ENCODE assay signal across 8 mouse cellular contexts in genomic region chr12:17267316-17267715, GRCm38 (mm10). TPM values are rescaled to one million over a fixed set of nuclear protein-coding genes. Genes with fewer than 3 reads are reported as not detected.
DNase-seq lines count a peak whose midpoint lies in the region; ATAC-seq and TF ChIP-seq lines count a peak whose summit lies in the region.

No protein-coding gene starts in this region.

- H3K9me3 ChIP-seq in heart, postnatal 0 days (replicated peaks; ENCODE audit: control insufficient read depth, low read length) = no peaks in the 10 kb centered on the region
- no peaks in the 10 kb centered on the region for H3K9me3 ChIP-seq in MEL (replicated peaks; ENCODE audit: insufficient read depth, low read length)
- no peaks in the 10 kb centered on the region for H3K9me3 ChIP-seq in forebrain, embryonic 11.5 days (ENCODE audit: control insufficient read depth, low read length)
- no peaks in the 10 kb centered on the region for H3K9me3 ChIP-seq in limb, embryonic 11.5 days (ENCODE audit: control insufficient read depth, low read length)

- TF ChIP-seq RAD21 in MEL (IDR thresholded peaks at IDR 0.05; ENCODE audit: low read depth, low read length) = no peak

- H3K27ac ChIP-seq in heart, postnatal 0 days (ENCODE audit: low read depth) = peak overlapping the region; percentile 82
- no peak overlapping the region for H3K27ac ChIP-seq in MEL (ENCODE audit: control insufficient read depth, low read depth, low read length)
- no peak overlapping the region for H3K27ac ChIP-seq in forebrain, embryonic 11.5 days (ENCODE audit: low read depth, low read length)
- no peak overlapping the region for H3K27ac ChIP-seq in limb, embryonic 11.5 days (replicated peaks; ENCODE audit: low read depth, low read length)

- no peak for TF ChIP-seq EP300 in heart, postnatal 0 days (IDR thresholded peaks at IDR 0.05; ENCODE audit: low read depth)
- no peak for TF ChIP-seq EP300 in MEL (IDR thresholded peaks at IDR 0.05; ENCODE audit: low read depth in 1 of 2, low read length in 2 of 2)

- DNase-seq in heart, postnatal 0 days (ENCODE audit: low spot score) = no peak
- no peak for DNase-seq in heart, postnatal 10 days
- DNase-seq in MEL (ENCODE audit: low read depth, low spot score) (no peak), adipocyte (ENCODE audit: low spot score) (no peak)
- DNase-seq in forebrain, embryonic 11.5 days (ENCODE audit: low spot score) = no peak
- DNase-seq in limb, embryonic 11.5 days (ENCODE audit: low spot score) = no peak
- peak; percentile 16 for DNase-seq in retina, embryonic 14.5 days (ENCODE audit: low spot score)

- intact Hi-C loops in heart, postnatal 10 days (cut with DNase I) = loop anchor here (5.0 kb wide), 1 partner anchor 80 kb away; the partner anchor contains the start of gene Nol10

- H3K9ac ChIP-seq in heart, postnatal 0 days (replicated peaks; ENCODE audit: low read depth, low read length) = peak overlapping the region; percentile 93
- peak overlapping the region; percentile 82 for H3K9ac ChIP-seq in MEL (ENCODE audit: control insufficient read depth, low read depth, low read length, poor library complexity, severe bottlenecking)
- peak overlapping the region; percentile 90 for H3K9ac ChIP-seq in forebrain, embryonic 11.5 days (ENCODE audit: low read length)
- peak overlapping the region; percentile 93 for H3K9ac ChIP-seq in limb, embryonic 11.5 days (ENCODE audit: low read length)

- H3K27me3 ChIP-seq in heart, postnatal 0 days (ENCODE audit: control insufficient read depth, insufficient read depth, low read length) = no peaks in the 10 kb centered on the region
- H3K27me3 ChIP-seq in MEL (ENCODE audit: control insufficient read depth in 1 of 2, insufficient read depth in 2 of 2, low read length in 2 of 2) = no peaks in the 10 kb centered on the region
- no peaks in the 10 kb centered on the region for H3K27me3 ChIP-seq in forebrain, embryonic 11.5 days (ENCODE audit: control insufficient read depth, insufficient read depth, low read length)
- H3K27me3 ChIP-seq in limb, embryonic 11.5 days (ENCODE audit: control insufficient read depth, insufficient read depth, low read length) = no peaks in the 10 kb centered on the region

- ATAC-seq in heart, postnatal 0 days (ENCODE audit: insufficient read depth, low read depth) = no peak
- ATAC-seq in forebrain, embryonic 11.5 days (replicated peaks; ENCODE audit: low FRiP score) = no peak
- no peak for ATAC-seq in limb, embryonic 11.5 days (ENCODE audit: insufficient number of reproducible peaks, low FRiP score, low TSS enrichment, low read depth)
- ATAC-seq in megakaryocyte progenitor cell, adult 5-6 weeks (replicated peaks; ENCODE audit: poor library complexity) = no peak

- peak overlapping the region; percentile 99 for H3K4me3 ChIP-seq in heart, postnatal 0 days (ENCODE audit: low read depth, low read length)
- H3K4me3 ChIP-seq in MEL (ENCODE audit: control insufficient read depth in 1 of 2, insufficient read depth in 1 of 2, low read depth in 2 of 2, low read length in 2 of 2) = peak overlapping the region; percentile 86 to 100
- H3K4me3 ChIP-seq in forebrain, embryonic 11.5 days (ENCODE audit: low read depth, low read length) = peak overlapping the region; percentile 87
- H3K4me3 ChIP-seq in limb, embryonic 11.5 days (ENCODE audit: low read depth, low read length) = peak overlapping the region; percentile 94

- peaks cover 23% of the 10 kb centered on the region for H3K36me3 ChIP-seq in heart, postnatal 0 days (replicated peaks; ENCODE audit: control insufficient read depth, insufficient read depth, low read length)
- peaks cover 3 to 10% of the 10 kb centered on the region in 2 experiments for H3K36me3 ChIP-seq in MEL (ENCODE audit: control insufficient read depth in 1 of 2, insufficient read depth in 2 of 2, low read length in 2 of 2)
- peaks cover 4% of the 10 kb centered on the region; the same call in 1 of the 2 replicates for H3K36me3 ChIP-seq in forebrain, embryonic 11.5 days (ENCODE audit: control insufficient read depth, insufficient read depth, low read length)
- peaks cover 25% of the 10 kb centered on the region; the same call in 1 of the 2 replicates for H3K36me3 ChIP-seq in limb, embryonic 11.5 days (ENCODE audit: control insufficient read depth, insufficient read depth, low read length)

- H3K4me1 ChIP-seq in heart, postnatal 0 days (ENCODE audit: control insufficient read depth, insufficient read depth) = peaks cover 14% of the 10 kb centered on the region
- peaks cover 3 to 11% of the 10 kb centered on the region in 2 experiments; a peak in 3 of 4 replicates for H3K4me1 ChIP-seq in MEL (ENCODE audit: control insufficient read depth in 1 of 2, insufficient read depth in 2 of 2, low read length in 2 of 2)
- peaks cover 7% of the 10 kb centered on the region for H3K4me1 ChIP-seq in forebrain, embryonic 11.5 days (replicated peaks; ENCODE audit: control insufficient read depth, insufficient read depth, low read length)
- peaks cover 13% of the 10 kb centered on the region for H3K4me1 ChIP-seq in limb, embryonic 11.5 days (ENCODE audit: control insufficient read depth, insufficient read depth, low read length)

- H3K79me2 ChIP-seq in MEL (ENCODE audit: control insufficient read depth, insufficient read depth, low read length, poor library complexity) = peaks cover 30% of the 10 kb centered on the region

- H3K4me2 ChIP-seq in heart, postnatal 0 days (ENCODE audit: low read depth, low read length) = peak overlapping the region; percentile 87
- peak overlapping the region; percentile 81 for H3K4me2 ChIP-seq in forebrain, embryonic 11.5 days (ENCODE audit: low read depth, low read length, severe bottlenecking)
- H3K4me2 ChIP-seq in limb, embryonic 11.5 days (ENCODE audit: low read depth, severe bottlenecking) = peak overlapping the region; percentile 62

- no peak for TF ChIP-seq CTCF in heart, postnatal 0 days (IDR thresholded peaks at IDR 0.05; ENCODE audit: low read depth)
- no peak for TF ChIP-seq CTCF in MEL (IDR thresholded peaks at IDR 0.05 in 2 of 3, conservative IDR thresholded peaks at IDR 0.05 in 1 of 3; ENCODE audit: control insufficient read depth in 1 of 3, insufficient read depth in 1 of 3, low read depth in 2 of 3, low read length in 3 of 3, poor library complexity in 1 of 3, severe bottlenecking in 1 of 3)

- 11% methylated on average over 4 of the region's 4 CpGs for WGBS in heart, postnatal 0 days
- WGBS in forebrain, embryonic 11.5 days = 19% methylated on average over 4 of the region's 4 CpGs
- WGBS in limb, embryonic 11.5 days = 17% methylated on average over 4 of the region's 4 CpGs

- no peak for TF ChIP-seq POLR2A in MEL (IDR thresholded peaks at IDR 0.05; ENCODE audit: control insufficient read depth in 1 of 2, insufficient read depth in 1 of 2, low read depth in 1 of 2, low read length in 2 of 2, poor library complexity in 1 of 2)

TF ChIP-seq in MEL, 35 proteins besides CTCF, POLR2A, EP300 and RAD21:
- TF ChIP-seq BHLHE40 (IDR thresholded peaks at IDR 0.05; ENCODE audit: borderline replicate concordance, low read depth, low read length) (no peak), TAL1 (IDR thresholded peaks at IDR 0.05; ENCODE audit: low read length) (0 out of 2 replicates have a peak, but pooled peaks have one; percentile 6)
TF ChIP-seq in MEL: peak in this region for 1.

RNA-seq across cellular contexts. Expression of gene Pdia6, which starts 1.0 kb away (rescaled TPM):
- 52.7 and 106 TPM in 2 replicates for total RNA-seq in heart, postnatal 0 days (2014; rRNA removed; ENCODE audit: low replicate concordance)
- 129 and 164 TPM in 2 replicates for polyA plus RNA-seq in heart, postnatal 0 days (2015; fragmentation: Nextera tagmentation; extraction: Ambion mirVana)
- total RNA-seq in heart, postnatal 10 days (2021) = 100 to 1,000 TPM in 1 of 2 experiments, 10 to 100 TPM in 1; 99.0 to 122 TPM
- total RNA-seq in MEL (2012; rRNA removed) = 321 and 324 TPM in 2 replicates
- polyA plus RNA-seq in MEL (2012; ENCODE audit: insufficient read depth in 1 of 2, insufficient read length in 2 of 2, low read depth in 1 of 2, low replicate concordance in 2 of 2, missing spikeins in 1 of 2) = 100 to 1,000 TPM in 1 of 2 experiments, not detected in 1; 373 TPM
- 511 and 517 TPM in 2 replicates for polyA plus RNA-seq in forebrain, embryonic 11.5 days (2014; fragmentation: Nextera tagmentation; extraction: Ambion mirVana)
- 604 and 618 TPM in 2 replicates for polyA plus RNA-seq in limb, embryonic 11.5 days (2014; fragmentation: Nextera tagmentation; extraction: Ambion mirVana)
- 343 TPM in 2 replicates for total RNA-seq in megakaryocyte progenitor cell, adult 5-6 weeks (2015)
- total RNA-seq in megakaryocyte progenitor cell, adult 5-6 weeks (2017) = 606 and 634 TPM in 2 replicates
